Mouse (Mus musculus): ENCODE data around the gene Mrpl1.

GRCm38 (mm10) chr5:96183987-96184386 lies 25.3 kb upstream of the Mrpl1 start:
- no peak for TF ChIP-seq POLR2A (IDR thresholded peaks at IDR 0.05; ENCODE audit: low read depth, low read length)
- TF ChIP-seq CTCF (IDR thresholded peaks at IDR 0.05; ENCODE audit: borderline replicate concordance, insufficient read depth, low read length): no peak
